Mouse (Mus musculus): ENCODE results near the gene Tmem181a.
"Not testable (repeated sequence)": the region's sequence is repeated elsewhere in the genome, so short reads cannot be mapped to it uniquely, and the experiment has no call there.

The Tmem181a gene

DNA sequence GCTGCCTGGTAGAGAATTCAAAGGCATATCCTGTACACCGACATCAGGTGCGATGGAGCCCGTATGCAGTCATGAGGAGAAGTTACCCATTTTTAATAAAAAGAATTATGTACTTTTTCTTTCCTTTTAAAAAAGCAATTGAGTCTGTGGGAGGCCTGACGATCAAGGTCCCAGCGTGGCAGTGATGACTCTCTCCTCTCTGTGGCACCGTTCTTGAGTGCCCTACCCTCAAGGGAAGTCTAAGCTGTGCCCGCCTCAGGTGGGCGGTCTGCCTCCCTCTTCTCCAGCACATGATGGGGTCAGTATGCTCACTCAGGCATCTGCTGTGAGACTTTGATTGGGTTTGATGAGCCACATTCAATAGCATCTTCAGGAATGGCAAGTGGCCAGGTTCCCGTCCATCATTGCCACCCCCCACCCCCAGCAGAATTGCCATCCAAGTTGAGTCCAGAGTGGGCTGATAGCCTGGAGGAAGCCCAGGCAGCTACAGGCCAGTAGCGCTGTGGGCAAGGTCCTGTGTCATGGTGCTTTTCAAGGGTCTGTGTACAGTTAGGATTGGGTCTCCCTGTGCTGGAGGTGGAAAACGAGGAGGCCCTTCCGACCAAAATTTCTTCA is 49.1 kb downstream of the Tmem181a start:
- not testable (repeated sequence) for DNase-seq (ENCODE audit: inconsistent ontology term)

DNA sequence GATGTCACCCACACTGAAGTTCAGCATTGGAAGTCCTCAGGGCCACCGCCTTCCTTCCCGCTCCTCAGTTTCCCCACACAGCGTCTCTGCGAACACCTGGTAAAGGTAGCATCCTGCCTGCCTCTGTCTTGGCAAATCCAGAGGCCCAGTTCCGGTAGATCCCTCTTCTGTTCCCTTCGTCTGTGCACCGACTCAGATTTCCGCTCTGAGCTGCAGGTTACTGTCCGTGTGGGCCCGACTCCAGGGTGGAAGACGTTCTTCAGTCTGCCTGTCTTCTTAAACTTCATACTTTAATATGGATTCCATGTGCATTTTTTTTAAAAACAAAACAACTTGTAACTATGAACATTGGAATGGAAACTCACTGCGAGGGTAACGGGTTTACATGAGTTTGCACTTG is 49.8 kb downstream of the Tmem181a start:
- not testable (repeated sequence) for DNase-seq (ENCODE audit: inconsistent ontology term)

DNA sequence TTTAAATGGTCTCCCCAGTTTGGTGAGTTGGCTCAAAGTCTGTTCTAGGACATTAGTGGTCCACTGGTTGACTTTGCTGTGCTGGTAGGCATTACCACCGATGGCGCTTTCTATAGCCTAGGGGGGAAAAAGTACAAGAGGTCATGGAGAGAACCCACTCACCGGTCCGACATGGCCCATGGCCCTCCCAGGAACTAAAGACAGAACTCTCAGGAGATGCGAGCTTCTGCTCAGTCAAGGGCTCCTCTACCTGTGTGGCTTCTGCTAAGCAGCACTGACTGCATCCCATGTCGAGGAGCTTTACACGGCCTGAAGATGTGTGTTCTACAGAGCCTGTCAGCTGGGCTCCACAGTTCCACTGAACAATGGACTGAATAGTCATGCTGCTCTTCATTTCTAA is 55.1 kb downstream of the Tmem181a start:
- not testable (repeated sequence) for DNase-seq (ENCODE audit: inconsistent ontology term)

DNA sequence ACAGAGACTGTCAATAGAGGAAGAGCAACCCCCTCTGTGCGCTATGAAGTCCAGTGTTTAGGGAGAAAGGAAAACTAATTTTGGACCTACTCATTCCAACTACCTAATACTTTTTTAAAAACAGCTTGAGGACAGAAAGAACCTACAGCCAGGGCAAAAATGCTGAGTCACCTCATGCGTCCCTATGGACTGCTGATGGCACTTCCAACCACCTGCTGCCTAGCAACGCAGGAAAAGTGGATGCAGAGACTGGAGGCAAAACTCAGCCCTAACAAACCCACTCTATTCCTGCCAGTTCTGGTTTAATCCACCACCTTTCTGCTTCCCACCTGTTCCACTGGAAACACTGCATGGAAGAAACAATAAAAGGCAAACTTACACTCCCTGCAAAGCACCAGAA is 56.1 kb downstream of the Tmem181a start:
- DNase-seq (ENCODE audit: inconsistent ontology term) = not testable (repeated sequence)

DNA sequence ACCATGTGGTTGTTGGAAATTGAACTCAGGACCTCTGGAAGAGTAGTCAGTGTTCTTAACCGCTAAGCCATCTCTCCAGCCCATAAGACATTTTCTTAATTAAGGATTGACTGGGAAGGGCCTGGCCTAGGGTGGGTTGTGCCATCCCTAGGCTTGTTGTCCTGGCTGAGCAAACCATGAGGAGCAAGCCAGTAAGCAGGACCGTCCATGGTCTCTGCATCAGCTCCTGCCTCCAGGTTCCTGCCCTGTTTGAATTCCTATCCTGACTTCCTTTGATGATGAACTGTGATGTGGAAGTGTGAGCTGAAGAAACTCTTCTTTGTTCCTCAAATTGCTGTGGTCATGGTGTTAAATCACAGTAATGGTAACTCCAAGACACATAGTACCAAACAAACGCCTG is 57.8 kb downstream of the Tmem181a start:
- DNase-seq (ENCODE audit: inconsistent ontology term) = not testable (repeated sequence)

DNA sequence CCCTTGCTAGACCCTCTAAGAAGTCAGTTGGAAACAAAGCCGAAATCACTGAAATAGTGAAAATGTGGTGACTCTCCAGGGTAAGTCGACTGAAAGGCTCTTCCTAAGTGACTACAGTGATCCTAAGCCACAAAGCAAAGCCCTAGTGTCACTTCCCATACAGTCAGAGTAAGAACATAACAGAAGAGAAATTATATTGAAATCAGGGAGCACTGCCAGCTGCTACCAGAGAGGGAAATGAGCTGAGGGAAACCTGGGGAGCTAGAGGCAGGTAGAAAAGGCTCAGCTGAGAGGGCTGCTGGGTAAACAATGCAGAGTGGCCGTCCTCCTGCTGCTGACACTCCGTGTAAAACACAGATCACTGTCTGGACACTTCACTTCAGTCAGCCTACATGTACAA is 59.0 kb downstream of the Tmem181a start:
- DNase-seq (ENCODE audit: inconsistent ontology term) = not testable (repeated sequence)

DNA sequence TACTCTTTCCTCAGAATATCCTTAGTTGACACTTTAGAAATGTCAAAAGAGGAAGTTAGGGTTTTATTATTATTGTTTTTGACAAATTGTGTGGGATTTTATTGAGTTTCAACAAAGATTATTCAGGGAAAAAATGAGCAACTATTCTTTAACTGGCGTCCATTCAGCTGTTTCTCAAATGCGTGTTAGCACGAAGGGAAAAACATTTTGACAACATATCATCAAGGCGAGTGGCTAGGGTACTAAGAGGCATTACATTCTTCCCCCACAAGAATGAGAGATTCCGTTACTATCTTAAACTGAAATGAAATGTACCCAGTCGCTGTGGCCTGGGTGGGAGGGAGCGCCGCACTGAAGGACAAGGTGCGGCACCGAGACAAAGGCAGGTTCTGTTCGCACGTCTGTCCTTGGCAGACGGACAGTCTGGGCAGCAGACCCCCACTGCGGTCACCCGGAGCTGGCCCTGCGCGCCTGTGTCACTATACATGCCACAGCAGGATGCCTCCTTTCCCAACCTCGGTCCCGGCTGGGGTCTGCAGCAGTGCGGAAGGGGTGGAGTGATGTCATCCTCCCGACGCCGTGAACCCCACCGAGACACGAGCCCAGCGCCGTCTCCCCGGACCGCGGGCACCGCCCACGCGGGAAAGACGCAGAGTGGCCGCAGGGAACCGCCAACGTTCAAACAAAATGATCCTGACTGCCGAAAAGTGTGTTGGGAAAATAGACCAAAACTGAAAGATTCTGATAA is 59.9 kb downstream of the Tmem181a start:
- DNase-seq (ENCODE audit: inconsistent ontology term) = peak; percentile 41

DNA sequence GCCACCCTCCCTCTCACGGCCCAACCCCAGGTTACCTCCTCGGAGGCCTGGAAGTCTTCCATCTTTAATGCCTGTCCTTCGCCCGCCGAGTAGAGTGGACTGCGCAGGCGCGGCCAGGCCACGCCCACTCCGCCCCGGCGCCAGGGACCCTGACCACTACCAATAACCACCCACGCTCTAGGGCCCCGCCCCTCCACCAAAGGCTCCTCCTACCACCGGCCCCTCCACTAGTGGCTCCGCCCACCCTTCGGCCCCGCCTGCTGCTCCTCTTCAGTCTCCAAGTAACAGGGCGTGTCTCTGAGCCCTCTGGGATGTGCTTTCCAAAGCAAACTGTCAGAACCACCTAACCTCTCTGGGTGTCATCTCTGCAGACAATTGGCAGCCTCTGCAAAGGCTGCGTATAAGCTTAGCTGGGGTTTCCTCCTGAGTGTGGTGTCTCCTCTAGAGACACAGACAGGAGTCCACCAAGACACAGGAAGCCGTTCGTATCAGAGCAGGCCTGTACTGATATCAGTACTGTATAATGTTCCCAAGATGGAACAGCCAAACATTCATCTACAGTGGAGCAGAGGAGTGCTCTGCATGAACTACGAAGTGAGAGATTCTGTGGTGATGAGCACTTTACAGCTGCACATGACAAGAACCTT is 60.8 kb downstream of the Tmem181a start, which contains the start of gene Dynlt1a:
Gene Dynlt1a (minus strand): TSS at position 162 of the 647 bp plus-strand sequence.
- peak; percentile 96 for DNase-seq (ENCODE audit: inconsistent ontology term)

DNA sequence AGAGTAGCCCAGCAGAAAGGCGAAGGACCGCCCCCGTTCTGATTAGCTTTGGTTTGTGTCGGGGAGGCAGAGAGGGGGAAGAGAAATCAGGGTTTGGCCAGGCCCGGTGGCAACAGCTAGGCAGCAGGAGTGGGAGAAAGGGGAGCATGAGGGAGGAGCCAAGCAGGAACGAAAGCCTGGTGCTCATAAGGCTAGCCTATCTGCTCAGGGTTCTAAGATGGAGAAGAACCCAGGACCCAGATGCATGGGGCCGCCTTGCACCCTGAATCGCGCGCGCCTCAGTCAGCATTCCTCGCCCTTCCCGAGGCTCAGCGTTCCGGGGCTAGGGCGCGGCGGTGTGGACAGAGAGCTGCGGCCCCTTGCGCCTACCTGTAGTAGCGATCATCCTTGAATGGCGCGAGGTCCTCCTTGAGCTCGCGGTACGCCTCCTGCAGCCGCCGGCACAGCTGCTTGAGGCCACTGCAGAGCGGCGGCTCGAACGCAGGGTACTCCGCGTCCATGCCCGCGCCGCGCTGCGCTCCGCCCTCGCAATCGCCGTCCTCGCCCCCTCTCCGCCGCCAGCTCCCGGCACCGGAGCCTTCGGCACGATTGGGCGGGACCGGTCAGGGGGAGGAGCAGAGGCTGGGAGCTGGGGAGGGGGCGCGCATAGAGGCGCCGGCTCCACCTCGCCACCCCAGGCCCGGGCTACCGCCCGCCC is 64.6 kb downstream of the Tmem181a start:
- DNase-seq (ENCODE audit: inconsistent ontology term) = not testable (repeated sequence)

DNA sequence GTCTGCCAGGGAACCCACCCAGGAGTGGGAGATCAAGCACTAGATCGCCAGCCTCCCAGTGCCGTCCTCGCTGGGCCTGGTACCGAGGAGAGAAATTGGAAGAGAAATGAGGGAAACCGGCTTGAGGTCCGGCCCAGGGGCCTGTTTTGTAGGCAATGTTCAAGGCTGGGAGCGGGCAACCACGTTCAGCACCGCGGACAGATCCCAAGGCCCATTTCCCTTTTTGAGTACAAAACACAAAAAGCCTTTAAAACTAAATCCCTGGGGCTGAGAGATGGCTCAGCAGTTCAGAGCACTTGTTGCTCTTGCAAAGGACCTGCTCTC is 65.1 kb downstream of the Tmem181a start:
- not testable (repeated sequence) for DNase-seq (ENCODE audit: inconsistent ontology term)

DNA sequence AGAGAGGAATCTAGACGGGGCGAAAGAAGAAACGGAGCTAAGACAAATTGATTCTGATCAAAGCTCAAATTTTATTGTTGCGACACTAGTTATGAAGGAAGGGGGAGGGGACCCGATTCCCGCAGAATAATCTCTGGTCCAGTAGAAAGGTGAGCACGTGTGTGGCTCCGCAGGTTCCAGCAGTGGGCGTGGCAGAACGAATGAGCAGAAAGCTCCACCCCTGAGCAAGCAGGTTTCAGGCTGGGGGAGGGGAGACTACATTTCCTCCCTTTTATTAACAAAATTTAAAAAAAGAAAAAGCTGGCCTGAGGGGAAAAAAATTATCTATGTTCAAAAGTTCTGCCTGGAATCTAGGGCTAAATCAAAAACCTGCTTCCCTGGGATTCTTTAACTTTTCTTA is 68.4 kb downstream of the Tmem181a start:
- not testable (repeated sequence) for DNase-seq (ENCODE audit: inconsistent ontology term)

DNA sequence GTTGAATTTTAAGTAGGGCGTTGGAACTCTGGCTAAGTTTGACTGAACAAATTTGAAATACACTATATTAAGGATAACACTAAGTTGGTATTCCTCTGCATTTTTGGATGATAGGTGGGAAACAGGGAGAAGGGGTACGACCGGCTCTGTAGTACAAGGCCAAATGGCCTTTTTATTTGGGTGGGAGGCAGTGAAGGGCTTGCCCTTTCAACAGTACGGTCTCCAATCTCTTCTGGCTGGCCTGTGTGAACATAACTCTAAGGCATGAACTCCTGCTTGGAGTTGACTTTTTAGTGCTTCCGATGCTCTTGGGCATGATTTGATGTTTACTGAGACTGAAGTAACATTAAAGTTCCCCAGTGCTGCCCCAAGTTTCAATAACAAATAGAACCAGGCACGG is 68.9 kb downstream of the Tmem181a start:
- not testable (repeated sequence) for DNase-seq (ENCODE audit: inconsistent ontology term)

DNA sequence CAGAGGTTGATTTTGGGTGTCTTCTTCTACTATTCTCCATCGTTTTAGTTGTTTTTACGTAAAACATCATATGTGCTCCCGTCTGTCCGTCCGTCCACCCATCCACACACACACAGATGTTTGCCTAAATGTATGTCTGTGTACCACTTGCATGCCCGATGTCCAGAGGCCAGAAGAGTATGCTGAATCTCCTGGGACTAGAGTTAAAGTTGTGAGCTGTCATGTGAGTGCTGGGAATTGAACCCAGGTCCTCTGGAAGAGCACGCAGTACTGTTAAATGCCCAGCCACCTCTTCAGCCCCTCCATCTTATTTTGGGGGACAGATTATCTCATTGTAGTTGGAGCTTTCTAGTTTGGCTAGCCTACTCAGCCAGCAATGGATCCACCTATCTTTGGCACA is 70.9 kb downstream of the Tmem181a start:
- not testable (repeated sequence) for DNase-seq (ENCODE audit: inconsistent ontology term)

DNA sequence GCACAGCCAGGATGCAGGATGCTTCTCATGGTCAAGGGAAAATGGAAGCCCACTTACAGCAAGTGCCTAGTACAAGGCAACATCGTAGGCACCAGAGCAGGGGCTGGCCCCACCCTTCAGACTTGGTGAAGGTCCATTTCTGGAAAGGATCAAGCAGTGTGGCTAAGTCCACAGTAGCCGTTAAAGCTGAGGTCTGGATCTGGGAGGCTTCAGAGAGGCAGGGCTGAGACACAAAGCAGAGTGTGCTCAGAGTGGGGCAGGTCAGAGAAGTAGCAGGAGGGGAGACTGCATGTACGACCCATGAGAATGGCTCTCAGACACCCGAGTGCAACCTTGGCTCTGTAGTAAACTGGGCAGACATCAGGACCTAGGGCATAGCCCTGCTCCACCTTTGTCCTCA is 72.3 kb downstream of the Tmem181a start:
- not testable (repeated sequence) for DNase-seq (ENCODE audit: inconsistent ontology term)

DNA sequence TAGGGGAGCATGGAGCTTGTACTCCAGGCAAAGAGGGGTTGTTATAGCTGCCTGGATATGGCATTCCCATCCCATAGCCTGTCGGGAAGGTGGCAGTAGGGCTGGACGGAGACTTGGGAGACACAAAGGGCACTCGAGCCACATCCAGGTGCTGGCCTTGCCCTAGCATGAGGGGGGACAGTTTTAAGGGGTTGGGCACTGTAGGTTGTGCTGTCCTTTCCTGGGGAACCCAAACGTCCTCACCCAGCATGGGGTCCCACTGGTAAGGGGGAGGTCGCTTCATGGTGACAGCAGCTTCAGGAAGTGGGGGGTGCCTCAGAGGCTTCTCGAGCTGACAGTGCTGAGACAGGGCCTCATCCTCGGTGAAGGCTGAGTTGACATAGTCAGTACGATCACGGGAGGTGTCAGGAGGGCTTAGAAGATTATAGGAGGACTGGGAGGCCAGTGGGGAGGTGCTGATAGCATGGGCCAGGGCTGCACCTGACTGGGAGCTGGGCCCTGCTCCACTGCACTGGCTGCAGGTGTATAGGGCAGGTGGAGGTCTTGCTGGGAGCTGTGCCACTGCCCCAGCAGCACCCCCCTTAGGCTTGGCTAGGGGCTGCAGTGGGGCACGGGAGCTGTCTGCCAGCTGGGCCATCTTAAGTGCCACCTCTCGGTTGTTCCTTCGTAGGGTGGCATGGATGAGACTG is 86.1 kb downstream of the Tmem181a start:
- not testable (repeated sequence) for DNase-seq (ENCODE audit: inconsistent ontology term)

DNA sequence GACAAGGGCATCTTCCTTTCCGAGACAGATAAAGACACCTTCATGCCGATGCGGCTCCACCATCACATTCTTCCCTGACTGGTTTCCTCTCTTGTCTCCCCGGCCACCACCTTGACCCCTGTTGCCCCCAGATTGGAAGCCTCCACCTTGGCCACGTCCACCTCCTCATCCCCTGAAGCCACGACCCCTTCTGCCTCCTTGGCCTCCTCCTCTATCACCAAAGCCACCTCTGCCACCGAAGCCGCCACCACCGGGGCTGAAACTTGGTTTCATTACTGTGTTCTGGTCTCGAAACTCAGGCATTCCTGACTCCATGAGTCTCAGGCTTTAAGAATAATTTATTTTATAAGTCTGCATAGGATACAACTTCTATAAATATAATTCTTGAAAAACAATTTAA is 98.6 kb downstream of the Tmem181a start:
- DNase-seq (ENCODE audit: inconsistent ontology term) = not testable (repeated sequence)
